Mouse (Mus musculus): ENCODE results near the gene Edar.
A peak's percentile ranks its signal among the peaks of the same experiment; 100 is the strongest.
"Not testable (repeated sequence)": the region's sequence is repeated elsewhere in the genome, so short reads cannot be mapped to it uniquely, and the experiment has no call there.

The Edar gene

GRCm38 (mm10) chr10:58675533-58675932 lies at the start of gene Edar:
Gene Edar, minus strand, starts transcription at chr10:58675654.
- DNase-seq (ENCODE audit: low spot score): peak; percentile 52

DNA sequence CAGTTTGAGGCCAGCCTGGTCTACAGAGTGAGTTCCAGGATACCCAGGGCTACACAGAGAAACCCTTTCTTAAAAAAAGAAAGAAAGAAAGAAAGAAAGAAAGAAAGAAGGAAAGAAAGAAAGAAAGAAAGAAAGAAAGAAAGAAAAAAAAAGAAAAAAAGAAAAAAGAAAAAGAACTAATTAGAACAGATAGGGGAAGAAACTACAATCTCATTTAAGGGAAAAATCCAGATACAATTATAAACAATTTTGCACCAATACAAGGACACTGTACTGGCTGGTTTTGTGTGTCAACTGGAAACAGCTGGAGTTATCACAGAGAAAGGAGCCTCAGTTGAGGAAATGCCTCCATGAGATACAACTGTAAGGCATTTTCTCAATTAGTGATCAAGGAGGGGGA lies 42.7 kb upstream of the Edar start, which contains the start of gene Gm17542:
Gene Gm17542, minus strand, starts transcription at position 101 of the 400 bp plus-strand sequence.
- not testable (repeated sequence) for DNase-seq (ENCODE audit: low spot score)

DNA sequence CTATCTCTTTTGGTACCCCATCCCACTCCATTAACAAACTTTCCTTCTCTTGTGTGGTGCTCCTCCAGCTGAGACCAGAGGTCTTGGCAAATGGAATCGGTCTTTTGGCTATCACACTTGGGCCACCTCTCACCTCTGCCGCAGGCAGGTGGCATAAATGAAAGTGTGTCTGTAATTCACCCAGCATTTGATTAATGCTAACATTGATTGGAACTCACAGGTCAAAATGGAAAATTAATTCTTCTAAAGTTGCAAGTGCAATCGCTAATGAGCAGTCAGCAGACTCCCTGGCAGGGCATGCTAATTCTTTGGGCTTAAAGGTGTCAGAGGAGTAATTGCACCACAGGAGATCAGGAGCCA lies 39.3 kb upstream of the Edar start:
- DNase-seq (ENCODE audit: low spot score): no peak

DNA sequence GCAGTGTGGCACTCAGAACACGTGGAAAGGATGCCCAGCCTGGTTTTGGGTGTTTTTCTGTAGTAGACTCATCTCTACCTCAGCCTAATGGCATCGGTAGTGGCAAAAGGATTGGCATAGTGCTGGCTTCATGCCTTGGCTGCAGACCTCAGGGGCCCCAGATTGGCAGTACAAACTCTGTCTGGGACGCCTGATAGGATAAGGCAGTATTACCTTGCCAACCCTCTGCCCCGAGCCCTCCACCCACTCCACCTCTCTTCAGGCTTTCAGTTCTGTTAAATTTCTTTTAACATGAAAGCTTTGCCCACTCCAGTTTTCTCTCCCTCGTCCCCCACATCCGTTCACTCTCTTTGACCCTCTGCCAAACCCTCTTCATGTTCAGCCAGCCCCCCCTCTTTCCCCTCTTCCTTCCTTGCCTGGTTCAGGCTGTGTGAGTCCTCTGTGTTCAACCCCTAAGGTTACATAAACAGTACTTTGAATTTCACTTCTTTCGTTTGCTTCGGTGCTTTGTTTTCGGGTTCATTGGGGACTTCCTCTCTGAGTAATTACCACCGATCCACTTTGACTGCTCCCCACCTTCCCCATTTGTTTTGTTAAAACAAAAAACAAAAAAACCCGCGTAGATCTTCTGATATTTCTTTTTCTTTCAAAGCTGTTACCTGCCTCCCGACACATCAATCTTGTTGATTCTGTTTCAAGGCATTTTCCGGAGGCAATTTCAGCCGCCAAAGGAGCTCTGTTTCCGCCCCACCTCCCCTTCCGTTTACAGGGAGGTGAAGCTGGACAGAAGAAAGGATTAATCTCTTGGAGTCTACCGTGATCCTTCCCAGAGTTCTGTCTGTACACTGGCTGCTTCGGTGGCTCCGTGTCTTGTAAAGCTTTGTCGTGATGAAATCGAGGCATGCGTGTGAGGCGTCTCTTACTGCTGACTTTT lies 38.7 kb upstream of the Edar start:
- no peak for DNase-seq (ENCODE audit: low spot score)

- DNase-seq (ENCODE audit: low spot score): no peak
Measured at GRCm38 (mm10) chr10:58713225-58713624, 37.8 kb upstream of the Edar start.

- no peak for DNase-seq (ENCODE audit: low spot score)
Measured at GRCm38 (mm10) chr10:58709021-58709420, 33.6 kb upstream of the Edar start.

DNA sequence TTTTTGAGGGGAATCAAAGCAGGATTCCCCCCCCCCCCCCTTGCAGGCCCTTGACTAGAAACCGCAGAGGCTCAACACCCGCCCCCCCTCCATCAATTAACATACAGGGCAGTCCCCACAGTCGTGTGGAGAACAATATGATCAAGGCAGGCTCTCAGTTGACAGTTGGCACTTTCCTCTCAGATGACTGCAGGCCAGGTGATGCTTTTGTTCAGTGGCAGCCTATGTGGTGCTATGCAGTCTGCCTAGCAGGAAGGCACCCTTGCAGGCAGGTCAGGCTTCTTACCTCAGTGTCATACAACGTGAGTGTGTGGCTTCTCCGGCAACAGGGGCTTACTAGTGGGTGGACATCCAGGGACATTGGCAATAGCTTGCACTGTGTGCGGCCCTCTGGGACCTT lies 25.1 kb upstream of the Edar start:
- DNase-seq (ENCODE audit: low spot score): no peak

DNA sequence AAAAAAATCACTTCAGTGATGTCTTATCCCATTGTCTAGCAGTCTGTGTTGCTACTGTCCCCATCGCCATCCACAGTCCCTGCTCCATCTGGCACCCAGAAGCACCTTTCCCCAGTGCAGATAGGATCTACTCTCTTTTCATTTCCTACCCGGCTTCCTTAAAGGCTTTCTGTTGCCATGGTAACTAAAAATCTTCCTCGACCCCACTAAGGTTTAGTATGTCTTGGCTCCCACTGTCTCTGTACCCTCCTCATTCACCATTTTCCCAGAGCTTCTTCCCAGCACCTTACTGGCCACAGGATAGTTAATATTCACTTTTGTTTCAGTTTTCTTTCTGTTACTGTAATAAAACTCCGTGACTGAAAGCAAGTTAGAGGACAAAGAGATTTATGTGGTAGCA lies 24.7 kb upstream of the Edar start:
- DNase-seq (ENCODE audit: low spot score): no peak

DNA sequence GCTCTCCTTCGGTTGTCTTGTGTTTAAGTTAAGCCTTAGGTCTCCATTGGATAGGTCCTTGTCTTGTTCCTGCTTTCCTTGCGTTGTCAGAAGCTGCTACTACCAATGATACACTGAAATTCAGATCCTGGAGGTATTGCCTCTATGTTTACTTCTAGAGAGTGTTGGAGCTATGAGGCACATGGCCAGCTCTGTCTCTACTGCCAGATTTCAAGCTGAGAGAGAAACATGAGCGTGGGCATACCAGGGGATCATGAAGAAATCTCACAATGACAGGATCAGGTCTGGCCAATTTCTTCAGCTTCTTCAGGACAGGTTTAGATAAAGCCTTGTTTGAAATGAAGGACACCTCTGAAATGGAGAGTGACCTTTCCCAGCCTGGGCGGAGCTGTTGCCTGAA lies 23.5 kb upstream of the Edar start:
- DNase-seq (ENCODE audit: low spot score): no peak

GRCm38 (mm10) chr10:58691051-58691450 lies 15.6 kb upstream of the Edar start:
- DNase-seq (ENCODE audit: low spot score): no peak

GRCm38 (mm10) chr10:58679298-58679697 lies 3.8 kb upstream of the Edar start:
- no peak for DNase-seq (ENCODE audit: low spot score)

DNA sequence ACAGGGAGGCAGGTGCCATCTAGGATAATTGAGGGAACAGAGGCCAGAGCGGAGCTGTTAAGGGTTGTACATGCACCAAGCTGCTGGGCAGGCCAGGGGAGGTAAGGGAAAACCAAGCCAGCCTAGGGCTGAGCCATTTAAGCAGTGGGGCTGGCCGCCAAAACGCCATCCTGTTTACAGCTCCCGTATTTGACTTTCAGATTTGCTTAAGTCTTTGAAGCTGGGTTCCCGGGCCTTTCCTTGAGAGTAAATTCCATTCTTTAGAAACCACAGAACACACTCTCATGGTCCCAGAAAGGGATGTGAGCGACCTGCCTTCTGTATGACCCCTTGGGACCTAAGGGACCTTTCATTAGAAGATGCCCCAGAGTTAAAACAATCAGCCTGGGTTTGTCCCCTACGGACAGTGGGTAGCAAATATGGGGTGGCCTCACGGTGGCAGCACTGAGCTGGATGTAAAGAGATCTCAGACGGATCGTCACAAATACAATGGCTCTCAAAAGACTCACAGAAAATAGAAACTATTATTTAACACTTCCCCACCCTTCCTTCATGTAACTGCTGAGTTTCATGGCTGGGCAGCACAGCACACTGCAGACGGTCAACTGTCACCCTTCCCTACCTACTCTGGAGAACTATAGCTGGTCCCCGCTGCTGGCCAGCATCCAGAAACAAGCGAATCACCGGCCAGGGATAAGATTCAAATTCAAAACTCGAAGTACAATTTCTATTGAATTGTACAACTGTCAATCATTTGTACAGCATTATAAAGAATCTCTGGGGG lies 2.0 kb downstream of the Edar start:
- DNase-seq (ENCODE audit: low spot score): peak; percentile 29

- no peak for DNase-seq (ENCODE audit: low spot score)
Measured at GRCm38 (mm10) chr10:58672557-58673277, 2.7 kb downstream of the Edar start.

DNA sequence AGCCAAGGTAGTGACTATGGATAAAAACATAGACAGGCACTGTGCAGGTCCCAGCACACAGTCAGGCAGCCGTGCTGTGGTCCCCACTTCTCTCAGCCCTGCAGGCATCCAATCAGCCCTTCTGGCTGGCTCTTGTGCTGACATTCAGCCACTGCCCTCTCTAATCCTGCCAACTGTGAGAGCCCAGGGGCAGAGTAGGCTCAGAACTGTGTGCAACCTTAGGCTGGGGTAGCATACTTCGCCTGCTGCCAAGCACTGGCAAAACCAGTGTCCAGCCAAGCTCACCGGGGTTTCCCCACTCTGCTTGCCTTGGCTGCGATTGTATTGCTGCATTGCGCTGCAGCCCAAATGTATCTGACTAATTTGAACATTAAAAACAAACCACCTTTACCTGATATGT lies 11.6 kb downstream of the Edar start:
- DNase-seq (ENCODE audit: low spot score): no peak

DNA sequence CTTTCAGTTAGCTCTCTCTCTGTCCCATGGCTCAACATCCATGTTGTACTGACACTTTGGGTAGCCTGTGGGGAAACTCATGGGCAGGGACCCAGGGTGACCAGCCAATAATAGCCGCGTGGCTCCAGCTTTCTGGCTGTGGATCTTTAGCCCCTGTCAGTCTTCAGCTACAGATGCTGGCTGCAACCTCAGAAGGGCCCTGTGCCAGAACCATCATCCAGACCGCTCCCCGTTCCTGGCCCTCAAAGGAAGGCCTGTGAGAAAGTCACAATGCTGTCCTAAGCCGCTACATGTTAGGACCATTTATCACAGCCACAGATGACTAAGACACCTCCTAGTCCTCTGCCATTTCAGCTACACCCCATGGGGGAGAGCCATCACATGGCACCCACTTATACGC lies 12.0 kb downstream of the Edar start:
- DNase-seq (ENCODE audit: low spot score): no peak

DNA sequence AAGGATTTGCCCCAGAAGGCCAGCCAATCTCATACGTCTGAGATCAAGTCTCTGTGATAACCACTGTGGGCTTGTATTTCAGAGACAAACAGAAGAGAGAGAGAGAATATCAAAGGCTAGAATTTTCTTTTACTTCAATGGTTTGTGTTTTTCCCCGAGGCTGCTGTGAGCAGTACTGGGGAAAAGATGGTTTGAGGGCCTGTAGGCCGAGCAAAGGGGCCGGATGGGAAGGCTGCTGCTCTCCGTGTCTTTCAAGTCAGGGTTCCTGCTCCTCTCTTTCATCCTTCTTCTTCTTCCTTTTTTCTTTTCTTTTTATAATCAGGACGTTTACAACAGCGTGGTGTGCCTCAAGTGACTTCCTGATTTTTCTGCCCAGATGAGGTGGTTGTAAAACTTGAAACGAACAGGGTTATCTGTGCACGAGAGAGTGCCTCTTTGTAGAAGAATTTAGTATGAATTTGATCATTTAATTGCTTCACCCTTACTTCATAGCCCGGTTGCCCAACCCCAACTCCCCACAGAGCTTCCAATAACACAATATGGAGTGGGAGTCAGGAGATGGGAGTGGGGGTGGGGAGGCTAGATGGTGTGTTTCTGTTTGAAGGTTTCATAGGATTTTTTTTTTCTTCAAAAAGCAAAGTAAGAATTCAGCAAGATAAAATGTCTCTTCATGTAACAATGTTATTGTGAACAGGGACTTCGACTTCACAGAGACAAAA lies 16.0 kb downstream of the Edar start:
- no peak for DNase-seq (ENCODE audit: low spot score)

DNA sequence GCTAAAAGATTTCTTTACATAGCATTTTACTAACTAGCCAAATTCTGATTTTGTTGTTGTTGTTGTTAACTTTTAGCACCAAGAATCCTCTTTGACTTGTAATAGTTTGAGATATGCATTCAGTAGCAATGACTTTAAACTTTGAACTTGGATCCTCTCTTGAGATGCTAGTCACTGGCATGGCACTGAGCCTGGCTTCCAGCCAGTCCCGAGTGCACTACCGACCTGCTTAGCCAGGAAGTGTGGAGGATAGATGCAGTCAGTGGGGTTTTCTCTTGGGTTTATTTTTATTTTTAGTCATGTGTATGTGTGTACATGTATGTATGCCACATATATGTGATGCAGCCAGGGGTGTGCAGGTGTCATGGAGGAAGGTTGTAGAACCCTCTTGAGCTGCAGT lies 17.7 kb downstream of the Edar start:
- no peak for DNase-seq (ENCODE audit: low spot score)

DNA sequence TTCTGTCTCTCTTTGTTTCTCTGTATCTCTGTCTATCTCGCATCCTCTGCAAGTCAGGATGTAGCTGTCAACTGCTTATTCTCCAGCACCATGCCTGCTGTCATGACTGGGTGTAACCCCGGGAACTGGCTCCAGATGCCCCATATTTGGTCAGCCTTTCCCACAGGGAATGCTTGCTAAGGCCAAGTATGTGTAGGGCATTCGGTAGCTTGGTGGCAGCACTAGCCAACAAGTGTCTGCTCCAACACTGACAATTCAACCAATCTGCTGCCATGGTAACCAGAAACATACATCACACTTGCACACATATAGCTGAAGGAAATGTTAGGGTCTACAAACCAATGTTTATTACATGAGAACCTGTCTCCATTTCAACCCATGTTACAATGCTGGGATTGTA lies 21.8 kb downstream of the Edar start:
- DNase-seq (ENCODE audit: low spot score): no peak

GRCm38 (mm10) chr10:58652418-58653394 lies 22.7 kb downstream of the Edar start:
- DNase-seq (ENCODE audit: low spot score): no peak

GRCm38 (mm10) chr10:58652045-58652417 lies 23.4 kb downstream of the Edar start:
- DNase-seq (ENCODE audit: low spot score): no peak
